Comparison of ENCODE assay signal across 7 mouse cellular contexts in the genomic region with DNA sequence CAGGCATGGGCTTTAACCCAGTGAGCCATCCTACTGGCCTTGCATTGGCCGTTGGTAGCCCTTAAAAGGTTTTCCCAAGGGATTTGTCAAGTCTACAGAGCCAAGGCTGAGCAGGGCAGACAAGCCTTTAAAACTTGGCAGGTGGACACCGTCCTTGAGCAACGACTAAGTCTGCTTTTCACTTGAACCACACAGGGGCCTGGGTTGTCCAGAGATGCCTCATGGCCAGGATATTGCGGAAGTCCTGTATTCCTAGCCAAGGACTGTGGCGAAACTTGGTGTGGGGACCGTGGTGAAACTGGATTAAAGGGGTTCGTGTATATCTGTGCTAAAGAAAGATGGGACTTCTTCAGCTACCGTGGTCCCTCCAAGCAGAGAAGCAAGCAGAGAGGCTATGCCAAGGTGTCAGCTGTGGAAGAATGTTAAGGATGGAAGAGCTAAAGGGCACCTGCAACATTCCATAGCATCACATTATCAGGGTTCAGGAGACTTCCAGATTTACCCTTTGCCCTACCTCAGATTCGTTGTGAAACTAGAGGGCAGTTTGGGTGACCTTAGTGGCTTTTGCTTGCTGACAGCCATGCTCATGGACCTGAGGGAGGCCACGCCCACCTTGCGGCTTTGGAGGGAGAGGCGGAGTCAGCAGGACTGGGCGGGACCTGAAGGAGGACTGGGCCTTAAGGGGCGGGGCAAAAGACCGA. TPM values are rescaled to one million over a fixed set of nuclear protein-coding genes. Genes with fewer than 3 reads are reported as not detected.
DNase-seq lines count a peak whose midpoint lies in the region; ATAC-seq and TF ChIP-seq lines count a peak whose summit lies in the region.

No protein-coding gene starts in this region.

- H3K9ac ChIP-seq in embryonic facial prominence, embryonic 13.5 days: no peak overlapping the region
- no peak overlapping the region for H3K9ac ChIP-seq in heart, postnatal 0 days (replicated peaks; ENCODE audit: low read depth, low read length)
- no peak overlapping the region for H3K9ac ChIP-seq in lung, embryonic 15.5 days
- H3K9ac ChIP-seq in stomach, embryonic 14.5 days (replicated peaks; ENCODE audit: low read depth, low read length): no peak overlapping the region

- no peaks in the 10 kb centered on the region for H3K36me3 ChIP-seq in embryonic facial prominence, embryonic 13.5 days
- no peaks in the 10 kb centered on the region for H3K36me3 ChIP-seq in heart, postnatal 0 days (replicated peaks; ENCODE audit: control insufficient read depth, insufficient read depth, low read length)
- no peaks in the 10 kb centered on the region for H3K36me3 ChIP-seq in lung, embryonic 15.5 days
- no peaks in the 10 kb centered on the region for H3K36me3 ChIP-seq in stomach, embryonic 14.5 days (ENCODE audit: control insufficient read depth, insufficient read depth, low read length)

- TF ChIP-seq CTCF in heart, postnatal 0 days (IDR thresholded peaks at IDR 0.05; ENCODE audit: low read depth): no peak

- peak overlapping the region; percentile 86 for H3K4me3 ChIP-seq in embryonic facial prominence, embryonic 13.5 days
- H3K4me3 ChIP-seq in heart, postnatal 0 days (ENCODE audit: low read depth, low read length): peak overlapping the region; percentile 84
- peak overlapping the region; percentile 92 for H3K4me3 ChIP-seq in lung, embryonic 15.5 days
- peak overlapping the region; percentile 89 for H3K4me3 ChIP-seq in stomach, embryonic 14.5 days (ENCODE audit: low read depth, low read length)

- DNase-seq in spleen, adult 18-20 months: peak; percentile 9 to 11
- no peak for DNase-seq in spleen, adult 12 weeks (ENCODE audit: low spot score)
- DNase-seq in heart, postnatal 0 days (ENCODE audit: low spot score): no peak
- DNase-seq in left cerebral cortex, postnatal 36 days (ENCODE audit: low spot score in 2 of 2): no peak

- intact Hi-C loops in left cerebral cortex, postnatal 36 days (cut with DNase I): no loop called here

- WGBS in embryonic facial prominence, embryonic 13.5 days: 42% methylated on average over 15 of the region's 15 CpGs
- WGBS in heart, postnatal 0 days: 35% methylated on average over 15 of the region's 15 CpGs
- 34% methylated on average over 15 of the region's 15 CpGs for WGBS in lung, embryonic 15.5 days
- WGBS in stomach, embryonic 14.5 days: 37% methylated on average over 15 of the region's 15 CpGs

- no peaks in the 10 kb centered on the region for H3K9me3 ChIP-seq in embryonic facial prominence, embryonic 13.5 days
- no peaks in the 10 kb centered on the region for H3K9me3 ChIP-seq in heart, postnatal 0 days (replicated peaks; ENCODE audit: control insufficient read depth, low read length)
- H3K9me3 ChIP-seq in lung, embryonic 15.5 days: no peaks in the 10 kb centered on the region
- H3K9me3 ChIP-seq in stomach, embryonic 14.5 days (ENCODE audit: control insufficient read depth, low read depth, low read length): no peaks in the 10 kb centered on the region

- ATAC-seq in embryonic facial prominence, embryonic 13.5 days (ENCODE audit: insufficient number of reproducible peaks, insufficient read depth, low FRiP score, low TSS enrichment, low read depth): peak; percentile 0; the same call in 1 of the 2 replicates
- ATAC-seq in heart, postnatal 0 days (ENCODE audit: insufficient read depth, low read depth): no peak
- ATAC-seq in lung, embryonic 15.5 days (ENCODE audit: borderline replicate concordance, extremely low read depth, low FRiP score, low TSS enrichment): peak; percentile 4
- ATAC-seq in stomach, embryonic 14.5 days (ENCODE audit: insufficient number of reproducible peaks, insufficient read depth, low FRiP score, low read depth): peak; percentile 39

- H3K27me3 ChIP-seq in embryonic facial prominence, embryonic 13.5 days: no peaks in the 10 kb centered on the region
- no peaks in the 10 kb centered on the region for H3K27me3 ChIP-seq in heart, postnatal 0 days (ENCODE audit: control insufficient read depth, insufficient read depth, low read length)
- no peaks in the 10 kb centered on the region for H3K27me3 ChIP-seq in lung, embryonic 15.5 days
- no peaks in the 10 kb centered on the region for H3K27me3 ChIP-seq in stomach, embryonic 14.5 days (ENCODE audit: control insufficient read depth, insufficient read depth, low read length)

- TF ChIP-seq EP300 in heart, postnatal 0 days (IDR thresholded peaks at IDR 0.05; ENCODE audit: low read depth): no peak

- peak overlapping the region; percentile 90 for H3K4me2 ChIP-seq in embryonic facial prominence, embryonic 13.5 days
- peak overlapping the region; percentile 86; the same call in 1 of the 2 replicates for H3K4me2 ChIP-seq in heart, postnatal 0 days (ENCODE audit: low read depth, low read length)
- H3K4me2 ChIP-seq in lung, embryonic 15.5 days: peak overlapping the region; percentile 99
- H3K4me2 ChIP-seq in stomach, embryonic 14.5 days (replicated peaks; ENCODE audit: low read depth, low read length): peak overlapping the region; percentile 71; the same call in 1 of the 2 replicates

- peaks cover 8% of the 10 kb centered on the region; the same call in 1 of the 2 replicates for H3K4me1 ChIP-seq in embryonic facial prominence, embryonic 13.5 days
- peaks cover 8% of the 10 kb centered on the region for H3K4me1 ChIP-seq in heart, postnatal 0 days (ENCODE audit: control insufficient read depth, insufficient read depth)
- H3K4me1 ChIP-seq in lung, embryonic 15.5 days: peaks cover 6% of the 10 kb centered on the region; the same call in 1 of the 2 replicates
- H3K4me1 ChIP-seq in stomach, embryonic 14.5 days (ENCODE audit: control insufficient read depth, insufficient read depth, low read length): 0 out of 2 replicates have a peak, but pooled peaks cover 5% of the 10 kb centered on the region

- H3K27ac ChIP-seq in embryonic facial prominence, embryonic 13.5 days: 0 out of 2 replicates have a peak overlapping the region, but pooled peaks have one; percentile 44
- peak overlapping the region; percentile 98 for H3K27ac ChIP-seq in heart, postnatal 0 days (ENCODE audit: low read depth)
- H3K27ac ChIP-seq in lung, embryonic 15.5 days: no peak overlapping the region
- no peak overlapping the region for H3K27ac ChIP-seq in stomach, embryonic 14.5 days (ENCODE audit: low read length)

RNA-seq across cellular contexts. Expression of gene Acsl1, which starts 0.6 kb away (rescaled TPM):
- 12.2 and 12.3 TPM in 2 replicates for polyA plus RNA-seq in embryonic facial prominence, embryonic 13.5 days (2015; fragmentation: Nextera tagmentation; extraction: Ambion mirVana)
- total RNA-seq in heart, postnatal 0 days (2014; rRNA removed; ENCODE audit: low replicate concordance): 275 and 297 TPM in 2 replicates
- polyA plus RNA-seq in heart, postnatal 0 days (2015; fragmentation: Nextera tagmentation; extraction: Ambion mirVana): 271 and 291 TPM in 2 replicates
- polyA plus RNA-seq in lung, embryonic 15.5 days (2015; fragmentation: Nextera tagmentation; extraction: Ambion mirVana): 20.7 and 22.1 TPM in 2 replicates
- polyA plus RNA-seq in stomach, embryonic 14.5 days (2014; fragmentation: Nextera tagmentation; extraction: Ambion mirVana): 17.8 and 18.8 TPM in 2 replicates
- total RNA-seq in left cerebral cortex, postnatal 36 days (2021): 10 to 100 TPM; 42.6 to 52.0 TPM

Comparison
In these comparisons a context has a peak if more than half of its experiments do, and no peak if none do; other contexts are left out.
1. DNase-seq: peak in spleen, adult 18-20 months (2 of 2); none in spleen, adult 12 weeks (single experiment), heart, postnatal 0 days (single experiment) and left cerebral cortex, postnatal 36 days (0 of 2).
2. H3K27ac ChIP-seq: peak in embryonic facial prominence, embryonic 13.5 days (single experiment) and heart, postnatal 0 days (single experiment); none in lung, embryonic 15.5 days (single experiment) and stomach, embryonic 14.5 days (single experiment).
3. RNA of gene Acsl1, which starts 0.6 kb away (polyA plus RNA-seq): 271 to 291 TPM in heart, postnatal 0 days; 20.7 to 22.1 TPM in lung, embryonic 15.5 days, 17.8 to 18.8 TPM in stomach, embryonic 14.5 days and 12.2 to 12.3 TPM in embryonic facial prominence, embryonic 13.5 days; every median in the first group is over 10 times any median in the second.
4. Peak in every context shown above with its lines, with median percentiles within 50 percentile points of each other: H3K4me2 ChIP-seq and H3K4me3 ChIP-seq.